Mouse (Mus musculus): Measurements from ENCODE around the gene Dll1.

Gene Dll1

DNA sequence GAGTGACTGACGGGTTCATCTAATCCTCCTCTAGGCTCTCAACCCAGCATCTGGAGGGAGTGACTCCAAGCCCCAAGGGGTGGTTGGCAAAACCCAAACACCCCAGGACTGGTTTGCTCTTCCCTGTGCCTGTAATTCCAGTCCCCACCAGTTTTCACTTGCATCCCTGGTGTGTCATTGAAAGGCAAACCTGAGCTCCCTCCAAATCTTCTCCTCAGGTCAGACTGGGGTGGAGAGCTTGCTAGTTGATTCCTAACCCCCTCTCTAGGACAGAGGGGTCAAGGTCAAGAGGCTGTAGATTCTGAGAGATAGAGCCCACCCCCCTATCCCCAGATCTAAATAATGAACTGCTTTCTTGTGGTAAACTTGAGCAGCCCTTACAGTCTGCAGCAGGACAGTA, 38.8 kb downstream of the Dll1 start:
- no peak for DNase-seq (ENCODE audit: low read depth in 1 of 2, low spot score in 2 of 2)

DNA sequence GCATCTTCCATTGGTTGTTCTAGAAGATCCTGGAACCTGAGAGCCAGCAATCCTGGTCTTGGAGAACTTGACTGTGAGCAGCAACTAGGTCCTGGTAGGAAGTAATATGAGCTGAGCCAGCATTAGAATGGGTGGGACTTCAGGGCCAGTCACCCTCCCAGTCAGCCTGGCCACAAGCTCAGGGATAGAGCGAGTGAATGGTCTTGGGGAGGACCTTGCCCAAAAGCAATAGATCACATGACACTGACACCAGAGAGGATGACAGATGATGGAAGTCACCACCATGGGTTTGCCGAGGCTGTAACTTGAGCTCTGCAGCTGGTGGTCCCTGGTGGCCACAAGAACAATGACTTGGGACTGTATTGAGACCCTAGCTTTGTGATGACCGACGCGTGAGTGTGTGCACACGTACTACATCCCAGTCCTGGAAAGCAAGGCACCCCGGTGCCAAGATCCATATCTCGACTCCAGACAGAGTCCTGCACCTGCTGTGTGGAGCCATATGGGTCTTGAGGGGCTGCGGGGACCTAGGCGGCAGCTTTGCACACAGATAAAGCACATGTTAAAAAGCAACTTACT, 46.8 kb downstream of the Dll1 start:
- no peak for DNase-seq (ENCODE audit: low read depth in 1 of 2, low spot score in 2 of 2)

DNA sequence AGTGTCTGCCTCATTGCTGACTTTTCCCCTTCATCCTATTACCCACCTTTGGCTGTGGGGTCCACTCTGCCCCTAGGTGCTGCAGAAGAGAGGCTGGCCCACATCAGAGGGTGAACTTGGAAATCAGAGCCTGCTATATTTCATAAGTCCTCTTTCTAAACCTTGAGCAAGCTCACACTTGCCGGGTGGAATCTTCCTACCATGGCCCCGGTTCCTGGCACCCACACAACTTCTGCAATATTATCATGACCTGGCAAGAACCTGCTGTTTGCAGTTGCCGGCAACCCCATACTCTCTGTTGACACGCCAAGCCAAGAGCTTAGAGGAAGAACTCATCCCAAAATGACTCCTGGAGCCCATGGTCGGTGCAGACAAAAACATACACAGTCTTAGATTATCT, 49.6 kb downstream of the Dll1 start:
- DNase-seq (ENCODE audit: low read depth in 1 of 2, low spot score in 2 of 2): no peak

DNA sequence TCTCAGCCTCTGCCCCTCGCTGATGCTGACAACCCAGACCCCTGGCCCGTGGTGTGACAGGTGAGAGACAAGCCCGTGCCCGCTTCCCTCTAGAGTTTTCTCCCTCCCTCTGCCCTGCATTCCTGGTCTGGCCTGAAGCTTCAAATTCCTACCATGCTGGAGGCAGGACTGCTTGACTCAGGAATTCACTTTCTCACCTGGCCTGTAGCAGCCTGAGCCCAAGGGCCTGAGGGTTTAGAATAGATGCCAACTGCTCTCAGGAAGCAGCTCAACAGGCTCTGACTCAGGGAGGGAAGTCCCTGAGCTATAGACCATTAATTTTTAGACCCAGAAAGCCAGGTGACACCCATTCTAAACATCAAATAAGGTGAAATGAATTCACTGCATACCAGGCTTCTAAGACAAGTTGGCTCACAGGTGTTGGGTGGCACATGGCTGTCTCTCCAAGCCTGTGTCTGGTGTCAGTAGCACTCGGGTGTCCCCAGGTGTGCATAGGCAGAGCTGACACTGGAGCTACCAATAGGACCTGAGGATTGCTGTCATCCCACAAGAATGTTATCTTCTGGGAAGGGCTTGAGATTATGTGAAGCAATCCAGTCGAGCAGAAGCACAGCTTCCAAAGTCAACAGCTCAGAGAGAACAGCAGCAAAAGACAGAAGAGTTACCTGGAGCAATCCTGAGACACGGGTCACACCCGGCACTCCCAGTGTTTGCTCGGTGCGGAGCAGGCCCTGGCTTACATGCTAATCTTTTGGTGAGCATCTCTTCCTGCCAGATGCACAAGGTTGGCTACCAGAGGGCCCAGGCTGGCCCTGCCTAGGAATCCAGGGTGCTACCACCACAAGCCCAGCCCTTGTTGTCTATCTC, 50.5 kb downstream of the Dll1 start:
- DNase-seq (ENCODE audit: low read depth in 1 of 2, low spot score in 2 of 2): no peak

DNA sequence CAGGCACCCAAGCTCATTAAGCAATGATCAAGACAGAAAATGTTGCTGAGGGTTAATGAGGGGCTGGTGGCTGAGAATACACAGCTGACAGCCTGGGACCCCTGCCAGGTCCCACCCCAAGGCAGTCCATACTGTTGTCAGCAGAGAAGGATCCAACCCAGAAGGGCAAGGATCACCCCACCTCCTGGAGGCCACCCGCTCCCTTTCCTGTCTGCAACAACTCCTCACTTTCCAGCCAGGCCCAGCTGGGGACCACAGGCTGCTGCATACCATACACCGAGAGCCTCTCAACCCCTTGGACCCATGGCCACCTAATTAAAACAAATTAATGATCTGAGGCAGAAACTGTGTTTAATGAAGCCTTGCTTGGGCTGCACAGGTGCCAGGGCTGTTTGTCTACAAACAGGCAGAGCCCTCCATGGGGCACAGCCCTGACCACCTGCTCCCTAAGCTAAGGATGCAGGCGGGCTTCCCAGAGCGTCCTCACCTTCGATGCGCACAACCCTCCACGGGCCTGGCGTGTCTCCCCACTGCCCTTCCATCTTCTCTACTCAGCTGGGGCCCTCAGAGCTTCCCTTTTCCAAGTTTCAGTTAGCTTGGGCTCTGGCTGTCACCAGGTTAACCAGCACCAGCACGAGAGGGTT, 53.4 kb downstream of the Dll1 start:
- DNase-seq (ENCODE audit: low read depth in 1 of 2, low spot score in 2 of 2): no peak

Data from monocyte, adult 2 months (primary cell).